Mouse (Mus musculus): ENCODE data around the gene Mylk. TPM values are rescaled to one million over a fixed set of nuclear protein-coding genes. Genes with fewer than 3 reads are reported as not detected.

Gene Mylk
- polyA plus RNA-seq, 1 experiment from 2014 or later = 5.5 TPM

DNA sequence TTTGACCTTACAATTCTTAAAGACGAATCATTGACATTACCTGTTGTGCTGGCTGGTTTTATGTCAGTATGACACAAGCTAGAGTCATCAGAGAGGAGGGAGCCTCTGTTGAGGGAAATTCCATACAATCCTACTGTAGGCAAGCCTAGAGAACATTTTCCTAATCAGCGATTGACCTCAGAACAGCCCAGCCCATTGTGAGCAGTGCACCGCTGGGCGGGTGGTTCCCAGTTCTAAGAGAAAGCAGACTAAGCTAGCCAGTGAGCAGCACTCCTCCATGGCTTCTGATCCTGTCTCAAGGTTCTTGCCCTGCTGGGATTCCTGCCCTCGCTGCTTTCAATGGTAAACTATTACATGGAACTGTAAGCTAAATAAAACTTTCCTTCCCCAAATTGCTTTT, 259.3 kb downstream of the Mylk start:
- ATAC-seq (ENCODE audit: low FRiP score) = no peak
- H3K27me3 ChIP-seq = no peaks in the 10 kb centered on the region
- no peak overlapping the region for H3K9ac ChIP-seq
- no peak overlapping the region for H3K27ac ChIP-seq
- H3K4me2 ChIP-seq = no peak overlapping the region
- no peak overlapping the region for H3K4me3 ChIP-seq (replicated peaks)
- no peaks in the 10 kb centered on the region for H3K36me3 ChIP-seq (replicated peaks)
- H3K4me1 ChIP-seq = peaks cover 15% of the 10 kb centered on the region
- 62% methylated on average over 5 of the region's 5 CpGs for WGBS
- H3K9me3 ChIP-seq = no peaks in the 10 kb centered on the region

DNA sequence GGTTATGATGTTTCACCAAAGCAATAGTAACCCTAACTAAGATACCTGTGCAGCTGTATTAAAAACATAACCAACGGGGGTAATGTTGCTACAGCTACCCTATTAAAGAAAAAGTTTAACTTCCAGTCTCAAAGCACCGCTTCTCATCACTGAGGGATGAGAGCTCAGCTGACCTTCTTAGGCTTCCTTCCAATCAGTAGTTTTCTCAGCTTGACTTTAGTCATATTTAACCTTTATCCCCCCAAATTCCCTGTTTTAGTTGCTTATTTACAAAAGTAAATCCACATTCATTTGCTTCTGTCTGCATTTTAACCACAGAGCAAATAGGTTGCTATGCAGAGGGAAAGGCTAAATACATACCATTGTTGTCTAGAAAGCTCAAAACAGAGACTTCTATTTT, 259.7 kb downstream of the Mylk start:
- H3K4me1 ChIP-seq = peaks cover 15% of the 10 kb centered on the region
- H3K9ac ChIP-seq = no peak overlapping the region
- no peak overlapping the region for H3K27ac ChIP-seq
- peaks cover 2% of the 10 kb centered on the region; the same call in 1 of the 2 replicates for H3K27me3 ChIP-seq
- WGBS = 89% methylated on average over 2 of the region's 2 CpGs
- no peak for ATAC-seq (ENCODE audit: low FRiP score)
- H3K9me3 ChIP-seq = no peaks in the 10 kb centered on the region
- no peaks in the 10 kb centered on the region for H3K36me3 ChIP-seq (replicated peaks)
- no peak overlapping the region for H3K4me3 ChIP-seq (replicated peaks)
- no peak overlapping the region for H3K4me2 ChIP-seq

DNA sequence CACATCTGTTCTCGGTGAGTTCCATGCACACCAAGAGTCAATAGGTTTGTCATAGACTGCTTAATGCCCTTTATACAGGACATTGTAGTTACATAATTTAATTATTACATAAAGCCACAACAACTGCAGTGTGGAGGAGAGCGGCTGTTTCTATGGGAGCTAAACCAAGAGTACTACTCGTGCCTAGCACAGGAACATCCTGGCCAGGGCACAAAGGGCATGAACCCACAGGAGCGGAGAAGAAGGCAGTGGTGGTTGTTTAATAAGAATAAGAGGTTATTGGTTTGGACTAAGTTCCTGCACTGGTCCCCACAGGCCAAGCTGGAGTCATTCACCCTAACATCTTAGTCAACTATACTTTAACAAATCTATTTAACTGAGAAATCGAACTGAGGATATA, 261.2 kb downstream of the Mylk start:
- 91% methylated on average over 5 of the region's 5 CpGs for WGBS
- ATAC-seq (ENCODE audit: low FRiP score) = no peak

DNA sequence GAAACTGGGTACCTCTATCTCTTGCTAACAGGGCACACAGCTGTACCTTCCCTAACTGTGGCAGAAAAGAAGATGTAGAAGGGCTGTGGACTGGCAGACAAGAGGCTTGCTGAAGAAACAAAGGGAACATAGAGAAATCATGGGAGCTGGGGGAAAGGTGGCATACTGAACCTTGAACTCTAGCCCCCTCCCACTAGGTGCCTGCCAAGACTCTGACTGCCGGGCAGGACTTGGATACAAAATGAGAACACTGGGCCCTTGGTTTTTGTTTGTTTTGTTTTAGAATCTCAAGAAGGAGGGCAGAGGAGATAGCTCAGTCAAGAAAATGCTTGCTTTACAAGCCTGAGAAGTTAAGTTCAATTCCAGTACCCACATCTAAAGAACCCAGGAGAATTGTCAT, 262.4 kb downstream of the Mylk start:
- Histone ChIP-seq H3K9ac (no peak overlapping the region), H3K4me3 (replicated peaks) (no peak overlapping the region), H3K27ac (no peak overlapping the region), H3K36me3 (replicated peaks) (no peaks in the 10 kb centered on the region), H3K27me3 (peaks cover 5% of the 10 kb centered on the region; the same call in 1 of the 2 replicates), H3K4me2 (no peak overlapping the region), H3K4me1 (no peaks in the 10 kb centered on the region), H3K9me3 (no peaks in the 10 kb centered on the region)
- no peak for ATAC-seq (ENCODE audit: low FRiP score)
- 53% methylated on average over 1 of the region's 1 CpGs for WGBS

More for the DNA sequence above, 261.2 kb downstream of the Mylk start:
- Histone ChIP-seq H3K4me1 (peaks cover 3% of the 10 kb centered on the region), H3K9me3 (no peaks in the 10 kb centered on the region), H3K4me3 (replicated peaks) (no peak overlapping the region), H3K27ac (no peak overlapping the region), H3K9ac (no peak overlapping the region), H3K27me3 (peaks cover 5% of the 10 kb centered on the region; the same call in 1 of the 2 replicates), H3K36me3 (replicated peaks) (no peaks in the 10 kb centered on the region), H3K4me2 (no peak overlapping the region)

DNA sequence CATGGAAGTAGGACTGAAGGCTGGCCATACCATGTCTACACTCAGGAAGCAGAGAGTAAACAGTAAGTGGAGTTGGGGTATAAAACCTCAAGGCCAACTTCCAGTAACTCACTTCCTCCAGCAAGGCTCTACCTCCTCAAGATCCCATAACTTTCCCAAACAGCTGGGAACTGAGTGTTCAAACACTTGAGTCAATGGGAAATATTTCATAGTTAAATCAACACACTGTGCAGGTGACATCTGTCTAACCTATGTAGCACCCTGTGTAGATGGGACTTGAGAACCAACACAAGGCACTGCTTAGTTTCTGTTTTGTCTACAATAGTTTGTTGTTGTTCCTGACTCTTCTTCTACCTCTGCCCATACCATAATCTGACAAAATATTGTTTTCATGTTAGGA, 263.4 kb downstream of the Mylk start:
- H3K9ac ChIP-seq = no peak overlapping the region
- H3K27me3 ChIP-seq = peaks cover 5% of the 10 kb centered on the region; the same call in 1 of the 2 replicates
- no peaks in the 10 kb centered on the region for H3K4me1 ChIP-seq
- ATAC-seq (ENCODE audit: low FRiP score) = no peak
- H3K4me2 ChIP-seq = no peak overlapping the region
- no peaks in the 10 kb centered on the region for H3K36me3 ChIP-seq (replicated peaks)
- no peak overlapping the region for H3K27ac ChIP-seq
- H3K4me3 ChIP-seq (replicated peaks) = no peak overlapping the region
- no peaks in the 10 kb centered on the region for H3K9me3 ChIP-seq

DNA sequence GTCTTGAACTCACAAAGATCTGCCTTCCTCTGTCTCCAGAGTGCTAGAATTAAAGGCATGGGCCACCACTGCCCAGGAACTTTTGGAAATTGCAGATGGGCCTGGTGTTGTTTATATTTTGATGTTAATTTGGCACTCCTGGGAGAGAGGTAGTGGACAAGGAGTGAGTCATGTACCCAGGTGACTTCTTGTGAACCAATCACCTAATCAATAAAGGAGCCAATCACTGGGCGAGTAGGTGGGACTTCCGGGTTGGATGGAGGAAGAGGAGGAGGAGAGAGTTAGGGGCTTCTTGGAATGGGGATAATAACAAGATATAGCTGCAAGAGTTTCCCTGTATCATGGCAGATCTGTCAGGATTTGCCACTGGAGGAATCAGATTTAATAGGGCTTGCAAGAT, 268.5 kb downstream of the Mylk start:
- H3K27ac ChIP-seq = no peak overlapping the region
- no peak overlapping the region for H3K4me3 ChIP-seq (replicated peaks)
- no peak for ATAC-seq (ENCODE audit: low FRiP score)
- no peaks in the 10 kb centered on the region for H3K4me1 ChIP-seq
- no peak overlapping the region for H3K4me2 ChIP-seq
- H3K9ac ChIP-seq = no peak overlapping the region
- peaks cover 15% of the 10 kb centered on the region; the same call in 1 of the 2 replicates for H3K27me3 ChIP-seq
- H3K36me3 ChIP-seq (replicated peaks) = no peaks in the 10 kb centered on the region
- H3K9me3 ChIP-seq = no peaks in the 10 kb centered on the region
- WGBS = 75% methylated on average over 2 of the region's 2 CpGs

DNA sequence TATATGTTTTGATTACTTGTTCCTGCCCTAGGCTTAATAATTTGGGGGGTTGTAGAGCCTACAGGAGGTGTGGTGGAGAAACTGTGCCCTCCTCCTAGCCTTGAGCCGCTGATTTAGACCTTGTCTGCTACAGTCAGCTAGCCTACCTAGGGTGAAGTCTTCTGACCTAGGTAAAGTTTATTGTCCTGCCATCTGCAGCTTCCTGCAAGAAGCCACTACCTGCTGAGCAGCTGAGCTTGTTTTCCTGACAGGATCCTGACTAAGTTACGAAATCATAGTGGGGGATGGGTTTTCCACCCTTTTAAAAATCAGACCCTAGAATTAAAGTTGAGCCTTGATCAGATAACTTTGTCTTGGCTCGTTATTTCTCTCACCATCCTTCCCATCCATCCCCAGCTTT, 271.5 kb downstream of the Mylk start:
- no peaks in the 10 kb centered on the region for H3K36me3 ChIP-seq (replicated peaks)
- no peak overlapping the region for H3K4me2 ChIP-seq
- H3K27me3 ChIP-seq = peaks cover 29% of the 10 kb centered on the region
- no peak overlapping the region for H3K4me3 ChIP-seq (replicated peaks)
- H3K9ac ChIP-seq = no peak overlapping the region
- no peaks in the 10 kb centered on the region for H3K9me3 ChIP-seq
- H3K4me1 ChIP-seq = no peaks in the 10 kb centered on the region
- WGBS = 82% methylated on average over 3 of the region's 3 CpGs
- no peak for ATAC-seq (ENCODE audit: low FRiP score)
- H3K27ac ChIP-seq = no peak overlapping the region

DNA sequence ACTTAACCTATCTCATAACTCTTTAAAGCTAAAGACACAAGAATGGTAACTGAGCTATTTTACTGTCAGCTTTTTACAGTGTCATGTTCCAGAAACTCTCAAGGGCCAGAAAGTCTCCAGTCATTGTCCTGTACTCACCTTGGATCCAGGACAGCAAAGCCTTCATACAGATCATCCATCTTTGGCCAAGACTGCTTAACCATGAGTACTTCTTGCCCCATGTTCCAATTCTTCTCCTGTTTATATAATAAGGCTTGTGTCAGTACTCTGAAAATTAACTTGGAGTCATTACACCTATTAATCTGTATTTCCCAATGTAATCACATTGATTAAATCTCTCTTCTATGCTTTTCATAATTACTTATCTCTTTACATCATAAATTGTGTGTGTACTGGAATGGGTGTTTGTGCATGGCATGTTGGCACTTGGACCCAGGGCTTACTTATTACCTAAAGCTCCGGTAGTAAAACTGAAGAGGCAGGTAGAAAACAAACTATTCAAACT, 273.5 kb downstream of the Mylk start:
- Histone ChIP-seq H3K9me3 (no peaks in the 10 kb centered on the region), H3K4me2 (no peak overlapping the region), H3K4me1 (no peaks in the 10 kb centered on the region), H3K9ac (no peak overlapping the region), H3K27ac (no peak overlapping the region), H3K27me3 (peaks cover 29% of the 10 kb centered on the region), H3K36me3 (replicated peaks) (no peaks in the 10 kb centered on the region), H3K4me3 (replicated peaks) (no peak overlapping the region)
- ATAC-seq (ENCODE audit: low FRiP score) = no peak
- 89% methylated on average over 1 of the region's 1 CpGs for WGBS

DNA sequence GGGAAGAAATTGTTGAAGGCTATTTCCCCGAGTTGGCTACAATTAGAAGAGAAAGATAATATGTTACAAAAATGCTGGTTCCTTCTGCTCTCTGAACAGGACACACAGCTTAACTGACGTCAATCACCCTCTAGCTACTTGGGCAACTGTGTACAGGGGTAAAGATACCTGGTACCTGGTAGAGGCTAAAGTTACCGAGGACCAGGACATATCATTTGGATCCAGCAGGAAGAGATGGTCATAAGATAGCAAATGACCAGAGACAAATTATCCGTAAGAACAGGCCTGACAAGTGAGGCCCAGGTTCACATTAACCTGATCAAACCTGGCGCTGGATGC, 276.9 kb downstream of the Mylk start:
- H3K27me3 ChIP-seq = peaks cover 29% of the 10 kb centered on the region
- no peak overlapping the region for H3K27ac ChIP-seq
- no peak; the same call in 1 of the 2 replicates for ATAC-seq (ENCODE audit: low FRiP score)
- H3K4me3 ChIP-seq (replicated peaks) = peak overlapping the region; percentile 86
- peak overlapping the region; percentile 58 for H3K4me2 ChIP-seq
- no peak overlapping the region for H3K9ac ChIP-seq
- H3K4me1 ChIP-seq = peaks cover 3% of the 10 kb centered on the region; the same call in 1 of the 2 replicates
- H3K9me3 ChIP-seq = no peaks in the 10 kb centered on the region
- H3K36me3 ChIP-seq (replicated peaks) = 0 out of 2 replicates have a peak, but pooled peaks cover 4% of the 10 kb centered on the region
- WGBS = 58% methylated on average over 5 of the region's 5 CpGs

DNA sequence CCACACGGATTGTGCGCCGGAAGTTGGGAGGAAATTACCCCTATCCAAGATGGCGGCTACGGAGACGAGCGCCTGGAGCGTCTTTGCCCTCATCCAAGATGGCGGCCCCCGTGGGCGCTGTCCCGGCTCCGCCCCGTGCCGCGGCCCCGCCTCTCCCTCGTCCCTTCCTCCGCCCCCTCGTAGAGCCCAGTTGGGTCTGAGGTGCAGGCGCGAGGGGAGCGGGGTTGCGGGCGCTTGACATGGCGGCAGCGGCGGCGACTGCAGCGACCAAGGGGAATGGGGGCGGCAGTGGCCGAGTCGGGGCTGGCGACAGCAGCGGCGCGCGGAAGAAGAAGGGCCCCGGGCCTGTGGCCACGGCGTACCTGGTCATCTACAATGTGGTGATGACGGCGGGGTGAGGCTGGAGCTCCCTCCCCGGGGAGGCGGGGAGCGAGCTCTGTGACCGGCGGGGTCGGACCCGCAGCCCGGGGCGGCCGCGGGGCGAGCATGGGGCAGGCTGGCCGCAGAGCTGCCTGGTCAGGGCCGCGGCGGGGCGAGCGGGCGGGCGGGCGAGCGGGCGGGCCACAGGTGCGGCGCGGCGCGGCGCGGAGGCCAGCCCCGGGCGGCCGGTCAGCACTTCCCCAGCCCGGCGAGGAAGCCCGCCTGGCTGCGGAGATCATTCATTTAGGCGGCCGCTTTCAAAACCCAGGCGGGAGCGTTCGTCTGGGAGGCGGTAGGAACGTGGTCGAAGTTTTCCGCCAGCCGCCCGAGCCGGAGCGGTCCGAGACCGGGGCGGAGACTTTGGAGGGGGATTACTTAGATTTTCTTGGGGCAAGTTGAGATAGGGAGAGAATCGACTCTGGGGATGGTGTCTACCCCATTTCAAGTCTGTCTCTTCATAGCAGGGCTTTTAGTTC, 277.5 kb downstream of the Mylk start, which contains the start of gene Hacd2:
TSS of gene Hacd2 (plus strand) at position 187 of the 896 bp plus-strand sequence.
- H3K4me1 ChIP-seq = peaks cover 3% of the 10 kb centered on the region; the same call in 1 of the 2 replicates
- H3K9me3 ChIP-seq = no peaks in the 10 kb centered on the region
- peak within 1 kb of the TSS; percentile 58 for H3K4me2 ChIP-seq
- H3K27me3 ChIP-seq = peaks cover 29% of the 10 kb centered on the region
- H3K27ac ChIP-seq = peak within 1 kb of the TSS; percentile 84
- peak; percentile 99 for ATAC-seq (ENCODE audit: low FRiP score)
- peak within 1 kb of the TSS; percentile 86 for H3K4me3 ChIP-seq (replicated peaks)
- H3K9ac ChIP-seq = peak within 1 kb of the TSS; percentile 87
- WGBS = under 1% methylated on average over 60 of the region's 97 CpGs
- H3K36me3 ChIP-seq (replicated peaks) = 0 out of 2 replicates have a peak, but pooled peaks cover 4% of the 10 kb centered on the region

DNA sequence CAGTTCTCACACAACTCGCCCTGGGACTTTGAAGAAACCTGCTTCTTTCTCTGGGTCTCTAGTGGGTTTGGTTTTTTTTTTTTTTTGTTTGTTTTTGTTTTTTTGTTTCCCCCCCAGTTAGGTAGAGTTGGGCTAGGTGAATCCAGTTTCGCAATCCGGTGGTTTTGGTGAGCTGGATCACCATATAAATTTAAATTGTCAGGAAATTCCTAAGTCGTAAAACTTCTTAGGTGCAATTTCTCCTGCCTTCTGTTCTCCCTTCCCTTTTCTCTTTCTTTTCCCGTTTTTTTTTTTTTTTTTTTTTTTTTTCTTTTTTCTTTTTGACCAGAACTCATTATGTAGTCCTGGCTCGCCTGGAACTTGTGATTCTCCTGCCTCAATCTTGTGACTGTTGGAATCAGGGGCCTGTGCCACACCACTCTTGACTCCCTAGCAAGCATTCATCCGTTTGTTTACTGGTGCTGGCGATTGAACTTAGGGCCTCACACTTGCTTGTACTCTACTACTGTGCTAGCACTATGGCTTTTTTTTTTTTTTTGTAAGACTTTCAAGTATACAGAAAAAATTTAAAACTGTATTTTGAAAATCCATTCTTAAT, 278.2 kb downstream of the Mylk start:
- H3K27ac ChIP-seq = no peak overlapping the region
- peaks cover 3% of the 10 kb centered on the region; the same call in 1 of the 2 replicates for H3K4me1 ChIP-seq
- no peaks in the 10 kb centered on the region for H3K9me3 ChIP-seq
- peak overlapping the region; percentile 58 for H3K4me2 ChIP-seq
- H3K9ac ChIP-seq = peak overlapping the region; percentile 87
- ATAC-seq (ENCODE audit: low FRiP score) = no peak
- H3K4me3 ChIP-seq (replicated peaks) = peak overlapping the region; percentile 86
- 0 out of 2 replicates have a peak, but pooled peaks cover 4% of the 10 kb centered on the region for H3K36me3 ChIP-seq (replicated peaks)
- H3K27me3 ChIP-seq = peaks cover 22% of the 10 kb centered on the region
- 3% methylated on average over 8 of the region's 8 CpGs for WGBS

DNA sequence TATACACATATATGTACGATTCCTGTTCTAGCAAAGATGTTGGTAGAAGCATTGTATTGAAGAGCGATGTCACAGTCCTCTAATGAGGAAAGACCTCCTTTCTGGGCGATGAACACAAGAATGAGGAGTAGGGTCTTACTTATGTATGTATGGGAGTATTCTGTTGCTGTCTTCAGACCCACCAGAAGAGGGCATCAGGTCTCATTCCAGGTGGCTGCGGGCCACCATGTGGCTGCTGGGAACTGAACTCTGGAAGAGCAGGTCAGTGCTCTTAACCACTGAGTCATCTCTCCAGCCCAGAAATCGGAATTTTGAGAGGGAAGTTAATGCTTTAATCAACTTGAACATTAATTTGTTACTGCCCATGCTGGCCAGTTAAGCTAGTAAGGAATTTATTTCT, 279.3 kb downstream of the Mylk start:
- 82% methylated on average over 5 of the region's 5 CpGs for WGBS
- no peaks in the 10 kb centered on the region for H3K9me3 ChIP-seq
- H3K36me3 ChIP-seq (replicated peaks) = peaks cover 7% of the 10 kb centered on the region; the same call in 1 of the 2 replicates
- no peak overlapping the region for H3K27ac ChIP-seq
- no peak overlapping the region for H3K9ac ChIP-seq
- no peak overlapping the region for H3K4me2 ChIP-seq
- no peak for ATAC-seq (ENCODE audit: low FRiP score)
- peaks cover 3% of the 10 kb centered on the region; the same call in 1 of the 2 replicates for H3K4me1 ChIP-seq
- no peak overlapping the region for H3K4me3 ChIP-seq (replicated peaks)
- H3K27me3 ChIP-seq = peaks cover 13% of the 10 kb centered on the region

Measured in forebrain, embryonic 12.5 days (tissue).